Mouse (Mus musculus): ENCODE results near the gene Lnpep. TPM values are rescaled to one million over a fixed set of nuclear protein-coding genes. Genes with fewer than 3 reads are reported as not detected.

Gene Lnpep
- polyA plus RNA-seq, 1 experiment, result 21.1 TPM

DNA sequence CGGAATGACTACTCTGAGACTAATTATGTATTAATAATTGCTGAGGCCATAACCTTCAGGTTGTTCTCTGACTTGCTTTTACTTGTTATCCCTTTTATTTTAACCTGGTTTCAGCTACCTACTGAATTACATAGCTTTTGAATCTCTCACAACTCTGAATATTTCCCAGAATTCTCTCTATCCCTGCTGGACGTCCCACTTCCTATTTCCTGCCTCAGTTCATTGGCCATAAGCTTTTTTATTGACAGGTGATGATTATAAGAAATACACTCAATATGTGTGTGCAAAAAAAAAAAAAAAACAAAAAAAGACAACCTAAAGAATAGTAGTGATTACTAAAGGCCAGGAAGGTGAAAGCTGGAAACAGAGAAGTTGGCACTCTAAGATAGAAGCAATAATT, 2.7 kb upstream of the Lnpep start:
- H3K4me1 ChIP-seq (ENCODE audit: control insufficient read depth, insufficient read depth, low read length), result no peaks in the 10 kb centered on the region
- TF ChIP-seq CTCF (IDR thresholded peaks at IDR 0.05; ENCODE audit: extremely low read depth, insufficient read depth, low read length) (no peak), POLR2A (IDR thresholded peaks at IDR 0.05; ENCODE audit: extremely low read depth, insufficient read depth, low read length) (no peak)
- no peak overlapping the region for H3K27ac ChIP-seq (ENCODE audit: insufficient read depth, low read length)
- H3K4me3 ChIP-seq (ENCODE audit: insufficient read depth, low read length), result no peak overlapping the region

DNA sequence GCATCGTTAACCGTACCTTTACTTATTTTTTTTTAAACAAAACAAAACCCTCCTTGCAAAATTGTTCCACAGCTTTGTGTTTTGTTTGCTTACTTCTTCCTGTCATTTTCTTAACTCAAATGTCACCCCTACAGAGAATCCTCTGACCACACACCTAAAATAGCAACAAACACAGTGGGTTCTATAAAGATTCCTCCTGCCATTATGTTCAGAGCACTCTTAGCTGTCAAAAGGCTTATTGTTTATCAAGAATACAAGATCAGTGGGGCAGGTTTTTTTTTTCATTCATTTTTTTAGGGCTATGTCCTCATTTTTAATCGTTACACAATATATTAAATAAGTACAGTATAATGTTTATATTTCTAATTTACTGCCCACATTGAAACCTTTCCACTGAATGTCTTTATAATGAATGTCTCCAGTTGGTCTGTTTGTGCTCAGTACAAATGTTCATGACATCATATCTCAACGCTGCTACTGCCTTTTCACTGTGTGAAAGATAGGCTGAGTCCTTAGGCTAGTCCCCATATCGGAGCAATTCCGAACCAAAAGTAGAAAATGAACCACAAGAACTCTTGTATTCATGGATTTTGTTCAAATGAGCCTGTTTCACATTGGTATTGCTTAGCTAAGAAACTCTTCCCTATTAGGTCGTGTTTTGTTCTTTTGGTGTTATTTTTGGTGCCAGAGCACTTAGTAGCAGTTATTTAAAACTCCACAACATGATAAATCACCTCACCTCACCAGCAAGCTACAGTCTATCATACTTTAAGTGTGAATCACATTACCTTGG, 1.2 kb upstream of the Lnpep start:
- no peaks in the 10 kb centered on the region for H3K4me1 ChIP-seq (ENCODE audit: control insufficient read depth, insufficient read depth, low read length)
- TF ChIP-seq CTCF (IDR thresholded peaks at IDR 0.05; ENCODE audit: extremely low read depth, insufficient read depth, low read length) (no peak), POLR2A (IDR thresholded peaks at IDR 0.05; ENCODE audit: extremely low read depth, insufficient read depth, low read length) (no peak)
- peak overlapping the region; percentile 99 for H3K27ac ChIP-seq (ENCODE audit: insufficient read depth, low read length)
- H3K4me3 ChIP-seq (ENCODE audit: insufficient read depth, low read length), result peak overlapping the region; percentile 65

DNA sequence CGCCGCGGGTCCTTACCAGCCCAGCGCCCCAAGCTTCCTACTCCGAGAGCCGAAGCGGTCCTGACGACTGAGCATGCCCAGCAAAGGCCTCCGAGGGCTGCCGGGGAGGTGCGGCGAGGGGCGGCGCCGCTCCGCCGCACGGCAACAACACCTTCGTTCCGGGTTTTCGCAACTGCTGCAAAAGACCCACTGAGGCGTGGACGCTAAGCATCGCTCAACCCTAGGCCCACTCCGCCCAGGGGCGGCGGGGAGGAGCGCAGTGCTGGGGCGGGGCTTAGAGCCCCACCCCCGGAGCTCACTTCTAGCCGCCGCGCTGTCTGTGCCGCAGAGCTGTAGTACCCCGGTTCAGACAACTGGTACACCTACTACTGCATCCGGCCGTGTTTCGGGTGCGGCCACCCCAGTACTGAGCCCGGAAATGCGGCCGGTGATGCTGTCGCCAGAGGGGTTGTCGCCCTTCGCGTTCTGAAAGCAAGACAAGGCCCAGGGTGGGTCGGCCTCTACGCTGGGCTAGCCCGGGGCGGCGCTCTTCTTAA, 361 bp downstream of the Lnpep start:
- TF ChIP-seq CTCF (IDR thresholded peaks at IDR 0.05; ENCODE audit: extremely low read depth, insufficient read depth, low read length) (no peak), POLR2A (IDR thresholded peaks at IDR 0.05; ENCODE audit: extremely low read depth, insufficient read depth, low read length) (peak; percentile 83)
- Histone ChIP-seq H3K4me3 (ENCODE audit: insufficient read depth, low read length) (peak overlapping the region; percentile 65), H3K27ac (ENCODE audit: insufficient read depth, low read length) (peak overlapping the region; percentile 99), H3K4me1 (ENCODE audit: control insufficient read depth, insufficient read depth, low read length) (no peaks in the 10 kb centered on the region)

DNA sequence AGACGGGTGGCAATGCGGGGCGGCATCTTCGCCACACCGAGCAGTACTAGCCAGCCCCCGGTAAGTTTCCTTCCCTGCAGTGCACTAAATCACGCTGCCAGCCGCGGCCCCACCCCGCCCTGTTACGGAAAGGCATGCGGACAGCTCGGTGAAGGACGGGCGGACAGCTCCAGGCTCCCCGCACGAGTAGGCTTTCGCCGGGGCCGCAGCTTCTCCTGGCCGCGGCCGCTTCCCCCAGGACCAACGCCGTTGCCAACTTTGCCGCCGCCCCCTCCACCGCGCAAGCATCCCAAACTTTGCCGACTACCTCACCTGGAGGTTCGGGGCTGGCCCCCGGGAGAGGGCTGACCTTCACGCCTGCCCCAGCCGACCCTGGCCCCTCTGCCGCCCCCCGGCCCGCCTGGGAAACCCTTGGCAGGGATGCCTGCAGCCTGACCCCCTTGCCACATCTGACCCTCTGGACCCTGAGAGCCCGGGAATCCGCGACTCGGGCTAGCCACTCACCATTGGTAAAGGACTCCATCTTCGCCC, 895 bp downstream of the Lnpep start:
- TF ChIP-seq POLR2A (IDR thresholded peaks at IDR 0.05; ENCODE audit: extremely low read depth, insufficient read depth, low read length) (no peak), CTCF (IDR thresholded peaks at IDR 0.05; ENCODE audit: extremely low read depth, insufficient read depth, low read length) (no peak)

DNA sequence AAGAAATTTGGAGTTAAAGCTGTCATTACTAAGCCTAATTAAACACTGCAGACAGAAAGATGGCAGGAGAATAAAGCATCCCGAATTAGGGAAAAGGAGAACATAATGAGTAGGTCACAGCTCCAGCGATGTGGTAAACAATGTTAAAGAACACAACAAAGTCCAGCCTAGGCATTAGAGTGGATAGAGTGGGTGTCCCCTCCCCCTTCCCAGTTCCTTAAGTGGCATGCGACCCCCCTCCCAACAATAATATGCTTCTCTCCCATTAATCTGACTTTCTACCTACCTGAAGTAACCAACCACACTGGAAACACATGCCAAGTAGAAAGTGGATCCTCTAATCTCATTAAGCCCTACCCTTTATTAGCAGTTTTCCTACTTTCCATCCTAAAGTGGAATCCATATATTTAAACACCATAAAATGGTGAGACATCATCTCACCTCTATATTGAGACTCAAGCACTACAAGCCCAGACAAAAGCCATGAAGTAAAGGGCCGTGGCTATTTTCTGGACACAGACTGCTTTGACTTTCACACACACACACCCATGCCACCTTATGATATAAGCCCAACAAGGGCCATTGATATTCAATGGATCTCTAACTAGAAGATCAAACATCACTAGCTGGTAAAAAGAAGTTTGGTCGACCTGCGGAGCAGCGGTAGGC, 1.5 kb downstream of the Lnpep start:
- Histone ChIP-seq H3K27ac (ENCODE audit: insufficient read depth, low read length) (0 out of 2 replicates have a peak overlapping the region, but pooled peaks have one; percentile 4), H3K4me1 (ENCODE audit: control insufficient read depth, insufficient read depth, low read length) (no peaks in the 10 kb centered on the region; the same call in 1 of the 2 replicates), H3K4me3 (ENCODE audit: insufficient read depth, low read length) (peak overlapping the region; percentile 65)
- no peak for TF ChIP-seq CTCF (IDR thresholded peaks at IDR 0.05; ENCODE audit: extremely low read depth, insufficient read depth, low read length)
- TF ChIP-seq POLR2A (IDR thresholded peaks at IDR 0.05; ENCODE audit: extremely low read depth, insufficient read depth, low read length), result no peak

More for the DNA sequence above, 895 bp downstream of the Lnpep start:
- Histone ChIP-seq H3K4me3 (ENCODE audit: insufficient read depth, low read length) (peak overlapping the region; percentile 65), H3K4me1 (ENCODE audit: control insufficient read depth, insufficient read depth, low read length) (no peaks in the 10 kb centered on the region), H3K27ac (ENCODE audit: insufficient read depth, low read length) (0 out of 2 replicates have a peak overlapping the region, but pooled peaks have one; percentile 4)

DNA sequence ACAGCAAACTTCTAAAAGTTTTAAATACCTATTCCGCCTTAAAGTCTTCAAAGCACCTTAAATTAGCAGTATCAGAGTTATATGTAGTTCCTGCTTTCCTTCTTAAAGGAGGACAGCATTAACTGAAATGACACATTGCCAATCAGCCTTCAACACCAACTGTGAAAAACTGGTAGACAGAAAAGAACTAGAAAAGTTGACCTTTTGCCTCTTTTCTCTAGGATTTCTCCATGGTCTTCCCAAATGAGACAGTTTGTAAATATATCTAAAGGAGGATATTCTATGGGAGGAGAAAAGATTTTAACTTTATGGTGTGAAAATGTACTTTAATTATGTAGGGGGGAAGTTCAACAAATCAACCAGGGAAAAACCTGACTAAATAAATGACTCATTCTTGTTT, 2.3 kb downstream of the Lnpep start:
- no peak for TF ChIP-seq POLR2A (IDR thresholded peaks at IDR 0.05; ENCODE audit: extremely low read depth, insufficient read depth, low read length)
- no peak for TF ChIP-seq CTCF (IDR thresholded peaks at IDR 0.05; ENCODE audit: extremely low read depth, insufficient read depth, low read length)
- Histone ChIP-seq H3K4me3 (ENCODE audit: insufficient read depth, low read length) (no peak overlapping the region), H3K27ac (ENCODE audit: insufficient read depth, low read length) (no peak overlapping the region), H3K4me1 (ENCODE audit: control insufficient read depth, insufficient read depth, low read length) (peaks cover 2% of the 10 kb centered on the region)

DNA sequence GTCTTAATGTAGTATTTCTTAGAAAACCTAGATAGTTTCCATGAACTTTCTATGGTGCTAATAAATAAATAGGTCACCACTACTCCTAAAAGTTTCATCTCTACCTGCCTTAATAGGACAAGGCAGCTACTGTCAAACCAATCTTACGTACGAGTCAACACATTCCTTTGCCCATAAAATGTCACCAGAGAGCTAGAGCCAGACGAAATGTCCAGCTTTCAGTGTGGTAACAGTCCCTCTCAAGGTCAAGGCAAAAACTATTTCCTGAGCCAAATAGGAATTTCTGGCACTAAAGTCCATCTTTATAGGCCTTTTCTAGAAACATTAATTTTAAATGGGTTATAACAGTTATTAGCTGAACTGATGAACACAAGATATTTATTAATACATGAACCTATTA, 3.3 kb downstream of the Lnpep start:
- no peak for TF ChIP-seq CTCF (IDR thresholded peaks at IDR 0.05; ENCODE audit: extremely low read depth, insufficient read depth, low read length)
- TF ChIP-seq POLR2A (IDR thresholded peaks at IDR 0.05; ENCODE audit: extremely low read depth, insufficient read depth, low read length), result no peak
- H3K4me3 ChIP-seq (ENCODE audit: insufficient read depth, low read length), result no peak overlapping the region
- no peak overlapping the region for H3K27ac ChIP-seq (ENCODE audit: insufficient read depth, low read length)
- peaks cover 2% of the 10 kb centered on the region for H3K4me1 ChIP-seq (ENCODE audit: control insufficient read depth, insufficient read depth, low read length)

DNA sequence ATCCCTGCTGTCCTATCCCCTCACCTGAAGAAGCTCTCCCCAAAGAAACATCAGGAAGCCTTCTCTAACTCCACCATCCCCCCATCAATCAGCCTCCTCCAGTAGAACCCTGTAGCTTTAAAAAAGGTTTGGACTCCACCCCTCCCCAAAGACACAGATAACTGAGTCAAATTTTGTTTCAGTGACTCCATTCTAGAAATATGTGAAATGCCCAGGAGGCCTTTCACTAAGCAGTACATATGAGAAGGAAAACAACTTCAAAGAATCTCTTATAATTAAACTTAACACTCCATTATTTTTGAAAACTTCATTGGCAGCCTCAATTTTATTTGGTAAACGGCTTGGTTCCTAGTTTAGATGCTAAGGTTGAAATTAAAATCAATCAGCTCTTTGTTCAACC, 6.4 kb downstream of the Lnpep start:
- H3K4me1 ChIP-seq (ENCODE audit: control insufficient read depth, insufficient read depth, low read length), result peaks cover 2% of the 10 kb centered on the region
- H3K27ac ChIP-seq (ENCODE audit: insufficient read depth, low read length), result no peak overlapping the region
- TF ChIP-seq CTCF (IDR thresholded peaks at IDR 0.05; ENCODE audit: extremely low read depth, insufficient read depth, low read length) (no peak), POLR2A (IDR thresholded peaks at IDR 0.05; ENCODE audit: extremely low read depth, insufficient read depth, low read length) (no peak)
- H3K4me3 ChIP-seq (ENCODE audit: insufficient read depth, low read length), result no peak overlapping the region

DNA sequence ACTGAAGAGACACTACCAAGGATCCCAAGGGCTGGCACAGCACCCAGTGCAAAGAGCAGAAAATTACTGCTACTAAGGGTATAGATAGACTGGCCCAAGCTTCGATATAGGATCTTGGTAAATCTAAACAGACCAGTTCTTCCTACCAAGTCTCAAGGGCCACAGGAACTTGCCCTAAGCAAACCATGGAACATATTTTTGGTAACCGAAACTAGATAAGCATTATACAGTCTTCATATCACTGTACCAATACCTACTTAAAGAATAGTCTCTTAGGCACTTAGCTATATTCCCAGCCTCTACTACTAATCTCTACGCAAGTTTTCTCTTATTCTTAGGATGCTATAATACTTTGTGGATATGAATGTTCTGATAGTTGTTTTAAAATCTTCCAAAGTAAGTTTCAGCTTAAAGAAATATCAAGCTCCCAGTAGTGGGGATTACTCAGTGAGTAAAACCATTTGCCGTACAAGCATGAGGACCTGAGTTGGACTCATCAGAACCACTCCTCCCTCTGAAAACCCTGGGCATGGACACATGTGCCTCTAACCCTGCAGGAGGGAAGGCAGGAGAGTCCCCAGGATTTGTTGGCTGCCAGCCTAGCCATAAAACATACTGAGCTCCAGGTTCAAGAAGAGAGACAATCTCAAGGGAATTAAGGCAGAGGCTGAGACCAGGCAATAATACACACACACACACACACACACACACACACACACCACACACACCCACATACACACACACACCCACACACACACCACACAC, 7.2 kb downstream of the Lnpep start:
- Histone ChIP-seq H3K4me1 (ENCODE audit: control insufficient read depth, insufficient read depth, low read length) (peaks cover 2% of the 10 kb centered on the region), H3K27ac (ENCODE audit: insufficient read depth, low read length) (no peak overlapping the region), H3K4me3 (ENCODE audit: insufficient read depth, low read length) (no peak overlapping the region)
- TF ChIP-seq CTCF (IDR thresholded peaks at IDR 0.05; ENCODE audit: extremely low read depth, insufficient read depth, low read length) (no peak), POLR2A (IDR thresholded peaks at IDR 0.05; ENCODE audit: extremely low read depth, insufficient read depth, low read length) (no peak)

Measured in cortical plate, adult 2 months (tissue).